Mouse (Mus musculus) liver, embryonic 16.5 days (tissue): ENCODE measurements at regions not wholly inside any gene's neighbourhood (a gene's known extent, or its start where the extent isn't known, plus 50 kb on each side); places are given as distances from the start of the nearest gene placed in this dataset.

Experiments
- ATAC-seq: fragments of 200-750 bp; cut with Nextera tagmentation; 2 replicates; pipeline ENCODE4 v1.8.0; 2017; ENCODE audit warnings: low read depth, mild to moderate bottlenecking, moderate number of reproducible peaks, moderate library complexity
- H3K27ac ChIP-seq: fragments of 300-500 bp; sonication (generic); 2 replicates; pipeline ENCODE4 v1.5.1; 2014; ENCODE audit warnings: mild to moderate bottlenecking, low read length
- H3K27me3 ChIP-seq: fragments of 300-500 bp; sonication (generic); 2 replicates; pipeline ENCODE4 v1.6.1; 2014; ENCODE audit warnings: low read depth, low read length, mixed read lengths; ENCODE audit not compliant: control insufficient read depth, insufficient read depth
- H3K36me3 ChIP-seq: fragments of 300-500 bp; sonication (generic); 2 replicates; pipeline ENCODE4 v1.6.1; 2014; ENCODE audit warnings: mild to moderate bottlenecking; ENCODE audit not compliant: control insufficient read depth, insufficient read depth
- H3K4me1 ChIP-seq: fragments of 300-500 bp; sonication (generic); 2 replicates; pipeline ENCODE4 v1.6.1; 2014; ENCODE audit warnings: low read depth, low read length, mixed read lengths; ENCODE audit not compliant: control insufficient read depth
- H3K4me2 ChIP-seq: fragments of 300-500 bp; sonication (generic); 2 replicates; pipeline ENCODE4 v1.6.1; 2014; ENCODE audit warnings: low read depth, low read length, mixed read lengths
- H3K4me3 ChIP-seq: fragments of 300-500 bp; sonication (generic); 2 replicates; pipeline ENCODE4 v1.5.1; 2014; ENCODE audit warnings: low read depth, mild to moderate bottlenecking, low read length
- H3K9ac ChIP-seq: fragments of 300-500 bp; sonication (generic); 2 replicates; pipeline ENCODE4 v1.6.1; 2014; ENCODE audit warnings: low read depth, low read length
- H3K9me3 ChIP-seq: fragments of 300-500 bp; sonication (generic); replicated peaks from 2 replicates; pipeline ENCODE4 v1.6.1; 2016; ENCODE audit warnings: low read length; ENCODE audit not compliant: control insufficient read depth
- WGBS: fragments of 180-500 bp; shearing (Covaris S2); extraction: QIAGEN DNeasy Blood & Tissue Kit; methylation state at CpG from one replicate; pipeline ENCODE4 v1.1.7; 2014; ENCODE audit not compliant: insufficient replicate concordance; 5-methylcytosine and 5-hydroxymethylcytosine counted together

DNA sequence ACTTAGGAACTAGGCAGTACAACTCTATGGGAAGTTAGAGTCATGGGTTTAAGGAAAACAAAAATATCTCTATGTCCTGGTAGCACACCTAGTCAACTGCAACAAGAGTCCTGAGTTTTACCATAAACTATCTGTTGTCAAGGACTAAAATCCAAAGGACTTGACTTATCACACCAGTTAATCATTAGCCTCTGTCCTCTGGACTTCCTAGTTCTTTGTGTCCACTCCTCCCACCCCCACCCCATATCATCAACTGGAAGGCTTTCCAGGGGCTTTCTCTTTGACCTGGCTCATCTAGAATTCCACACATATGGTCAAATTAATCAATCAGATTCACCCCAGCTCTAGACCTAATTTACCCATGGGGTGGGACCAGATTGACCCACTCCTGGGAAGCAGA, 78.6 kb upstream of the Fn1 start:
- Histone ChIP-seq H3K4me1 (peaks cover 10% of the 10 kb centered on the region), H3K4me2 (no peak overlapping the region), H3K36me3 (no peaks in the 10 kb centered on the region), H3K9me3 (no peaks in the 10 kb centered on the region), H3K27me3 (no peaks in the 10 kb centered on the region), H3K4me3 (no peak overlapping the region), H3K9ac (no peak overlapping the region), H3K27ac (peak overlapping the region; percentile 45; the same call in 1 of the 2 replicates)
- peak; percentile 57 for ATAC-seq

DNA sequence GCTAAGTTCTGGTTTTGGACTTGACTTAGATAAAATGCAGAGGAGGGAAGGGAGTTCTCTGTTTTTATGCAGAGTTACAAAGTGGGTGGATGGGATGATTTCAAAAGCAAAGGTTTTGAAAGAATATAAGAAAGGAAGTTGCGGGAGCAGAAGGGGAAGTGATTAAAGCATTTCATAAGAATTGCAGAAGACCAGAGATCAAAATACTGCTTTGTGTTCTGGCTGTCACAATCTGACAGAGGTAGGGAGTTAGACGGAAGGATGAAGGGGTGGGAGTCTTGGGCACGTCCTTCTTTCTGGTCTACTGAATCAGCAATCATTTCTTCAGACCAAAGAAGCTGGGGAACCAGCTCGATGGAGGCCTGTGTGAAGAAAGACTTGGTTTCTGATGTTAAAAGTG, 78.0 kb upstream of the Fn1 start:
- Histone ChIP-seq H3K4me3 (no peak overlapping the region), H3K9ac (no peak overlapping the region), H3K27me3 (no peaks in the 10 kb centered on the region), H3K27ac (peak overlapping the region; percentile 59; the same call in 1 of the 2 replicates), H3K4me2 (no peak overlapping the region), H3K9me3 (no peaks in the 10 kb centered on the region), H3K4me1 (peaks cover 10% of the 10 kb centered on the region), H3K36me3 (no peaks in the 10 kb centered on the region)
- 11% methylated on average over 4 of the region's 4 CpGs for WGBS
- 0 out of 2 replicates have a peak, but pooled peaks have one; percentile 25 for ATAC-seq

DNA sequence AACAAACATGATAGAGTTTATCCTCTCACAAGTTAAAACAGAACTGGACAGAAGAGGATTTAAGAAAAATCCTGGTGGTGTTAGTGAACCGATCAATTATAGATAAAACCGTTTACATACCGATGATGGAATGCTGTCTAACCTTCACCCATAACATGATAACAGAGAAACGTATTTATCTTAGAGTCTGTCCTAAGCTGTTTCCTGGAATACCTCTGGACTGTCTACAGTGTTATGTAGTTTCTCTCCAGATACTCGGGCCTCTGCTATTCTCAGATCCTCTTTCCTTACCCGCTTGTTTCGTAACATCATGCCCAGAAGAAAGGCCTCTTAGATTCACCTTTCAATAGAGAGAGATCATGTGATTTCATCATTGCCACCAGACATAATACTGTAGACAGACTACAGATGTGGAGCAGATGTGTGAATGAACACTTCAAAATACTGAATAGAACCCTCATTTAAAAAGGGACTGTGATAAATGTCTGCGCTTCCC, 75.9 kb upstream of the Fn1 start:
- Histone ChIP-seq H3K36me3 (no peaks in the 10 kb centered on the region), H3K4me1 (peaks cover 10% of the 10 kb centered on the region), H3K9ac (no peak overlapping the region), H3K9me3 (no peaks in the 10 kb centered on the region), H3K4me3 (no peak overlapping the region), H3K27me3 (no peaks in the 10 kb centered on the region), H3K4me2 (no peak overlapping the region), H3K27ac (no peak overlapping the region)
- peak; percentile 56; the same call in 1 of the 2 replicates for ATAC-seq
- 58% methylated on average over 8 of the region's 8 CpGs for WGBS

- H3K4me2 ChIP-seq, result no peak overlapping the region
- H3K4me3 ChIP-seq, result no peak overlapping the region
- H3K9ac ChIP-seq, result no peak overlapping the region
- no peaks in the 10 kb centered on the region for H3K27me3 ChIP-seq
- H3K4me1 ChIP-seq, result no peaks in the 10 kb centered on the region
- WGBS, result 42% methylated on average over 7 of the region's 7 CpGs
- ATAC-seq, result peak; percentile 85
- H3K9me3 ChIP-seq, result no peaks in the 10 kb centered on the region
- H3K27ac ChIP-seq, result peak overlapping the region; percentile 77; the same call in 1 of the 2 replicates
- no peaks in the 10 kb centered on the region for H3K36me3 ChIP-seq
Observed at GRCm38 (mm10) chr1:71723816-71724215, 70.8 kb upstream of the Fn1 start.

GRCm38 (mm10) chr1:71723039-71723397, 70.0 kb upstream of the Fn1 start:
- H3K9me3 ChIP-seq, result no peaks in the 10 kb centered on the region
- H3K36me3 ChIP-seq, result no peaks in the 10 kb centered on the region
- ATAC-seq, result no peak
- no peak overlapping the region for H3K9ac ChIP-seq
- no peaks in the 10 kb centered on the region for H3K27me3 ChIP-seq
- H3K27ac ChIP-seq, result peak overlapping the region; percentile 77
- H3K4me1 ChIP-seq, result no peaks in the 10 kb centered on the region
- WGBS, result 20% methylated on average over 2 of the region's 2 CpGs
- H3K4me3 ChIP-seq, result no peak overlapping the region
- no peak overlapping the region for H3K4me2 ChIP-seq

- H3K9ac ChIP-seq, result no peak overlapping the region
- no peaks in the 10 kb centered on the region for H3K9me3 ChIP-seq
- 50% methylated on average over 6 of the region's 6 CpGs for WGBS
- ATAC-seq, result no peak
- H3K4me2 ChIP-seq, result no peak overlapping the region
- no peaks in the 10 kb centered on the region for H3K36me3 ChIP-seq
- H3K27ac ChIP-seq, result no peak overlapping the region
- no peaks in the 10 kb centered on the region for H3K4me1 ChIP-seq
- no peak overlapping the region for H3K4me3 ChIP-seq
- H3K27me3 ChIP-seq, result no peaks in the 10 kb centered on the region
Observed at GRCm38 (mm10) chr1:71722211-71723038, 69.4 kb upstream of the Fn1 start.
